Comparison of ENCODE assay signal across 16 mouse cellular contexts in the genomic region with DNA sequence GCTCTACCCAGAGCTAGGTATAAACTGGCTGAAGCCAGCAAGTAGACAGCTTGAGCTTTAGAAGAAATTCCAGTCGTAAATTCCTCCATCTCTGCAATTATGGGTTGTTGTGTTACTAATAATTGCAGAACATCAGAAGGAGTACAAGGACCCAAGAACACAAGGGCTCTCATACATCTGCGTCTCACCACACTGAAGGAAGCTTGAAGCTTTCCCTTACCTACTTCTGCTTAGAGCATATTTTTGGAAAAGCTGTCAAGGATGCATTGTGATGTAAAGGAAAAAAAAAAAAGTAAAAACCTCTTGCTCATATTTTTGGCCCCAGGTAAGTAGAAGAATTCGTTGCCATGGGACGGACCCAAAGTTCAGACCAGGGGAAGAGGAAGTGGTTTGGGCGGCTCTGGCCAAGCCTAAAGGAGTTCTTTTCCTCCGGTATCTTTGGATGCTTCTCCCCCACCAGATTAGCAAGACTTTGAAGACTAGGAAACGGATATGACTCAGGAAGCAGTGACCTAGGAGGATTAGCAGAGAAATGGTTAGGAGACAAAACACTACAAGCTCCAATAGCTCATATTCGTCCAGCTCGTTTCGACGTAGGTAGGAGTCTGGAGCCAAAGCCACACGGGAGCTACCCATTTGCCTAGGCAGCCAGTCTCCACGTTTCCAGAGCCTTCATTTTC.
A peak's percentile ranks its signal among the peaks of the same experiment; 100 is the strongest.
DNase-seq lines count a peak whose midpoint lies in the region; ATAC-seq and TF ChIP-seq lines count a peak whose summit lies in the region.
"Had no signal": no experiment of that assay in that cellular context is flagged by ENCODE, and none has a peak within 500 bp of the region (broad histone marks: within the 10 kb centered on the region; RNA-seq: fewer than 3 reads in every experiment).

No protein-coding gene starts in this region.

- H3K4me3 ChIP-seq in lung, embryonic 14.5 days (ENCODE audit: low read depth, low read length) = no peak overlapping the region
- no peak overlapping the region for H3K4me3 ChIP-seq in lung, adult 2 months (replicated peaks; ENCODE audit: extremely low read depth, low read depth, low read length)
- no peak overlapping the region for H3K4me3 ChIP-seq in kidney, postnatal 0 days (replicated peaks; ENCODE audit: low read depth, low read length)
- H3K4me3 ChIP-seq in hindbrain, embryonic 11.5 days (ENCODE audit: low read depth, low read length) = no peak overlapping the region
- H3K4me3 ChIP-seq: erythroblast, embryonic 14.5 days; limb, embryonic 15.5 days had no signal

- H3K36me3 ChIP-seq in lung, embryonic 14.5 days (ENCODE audit: insufficient read depth) = no peaks in the 10 kb centered on the region
- H3K36me3 ChIP-seq in kidney, postnatal 0 days (ENCODE audit: insufficient read depth, low read length) = no peaks in the 10 kb centered on the region
- H3K36me3 ChIP-seq in hindbrain, embryonic 11.5 days (ENCODE audit: control insufficient read depth, insufficient read depth, low read length) = no peaks in the 10 kb centered on the region
- H3K36me3 ChIP-seq: limb, embryonic 15.5 days had no signal

- no peaks in the 10 kb centered on the region for H3K9me3 ChIP-seq in lung, embryonic 14.5 days (ENCODE audit: low read depth, low read length)
- H3K9me3 ChIP-seq in kidney, postnatal 0 days (replicated peaks; ENCODE audit: low read length) = no peaks in the 10 kb centered on the region
- no peaks in the 10 kb centered on the region for H3K9me3 ChIP-seq in hindbrain, embryonic 11.5 days (ENCODE audit: control insufficient read depth, low read length)
- H3K9me3 ChIP-seq: limb, embryonic 15.5 days had no signal

- H3K4me2 ChIP-seq in lung, embryonic 14.5 days = no peak overlapping the region
- no peak overlapping the region for H3K4me2 ChIP-seq in kidney, postnatal 0 days (ENCODE audit: low read length)
- H3K4me2 ChIP-seq in hindbrain, embryonic 11.5 days (replicated peaks; ENCODE audit: low read depth, low read length) = no peak overlapping the region
- H3K4me2 ChIP-seq: limb, embryonic 15.5 days had no signal

- 79% methylated on average over 13 of the region's 13 CpGs for WGBS in lung, embryonic 14.5 days
- WGBS in lung, adult 2 months = 45% methylated on average over 13 of the region's 13 CpGs
- 66% methylated on average over 13 of the region's 13 CpGs for WGBS in kidney, postnatal 0 days
- WGBS in hindbrain, embryonic 11.5 days = 84% methylated on average over 13 of the region's 13 CpGs

- H3K9ac ChIP-seq in lung, embryonic 14.5 days = no peak overlapping the region
- H3K9ac ChIP-seq in kidney, postnatal 0 days (ENCODE audit: low read depth, low read length) = no peak overlapping the region
- H3K9ac ChIP-seq in hindbrain, embryonic 11.5 days (ENCODE audit: low read depth, low read length) = no peak overlapping the region
- H3K9ac ChIP-seq: limb, embryonic 15.5 days had no signal

- no peak overlapping the region for H3K27ac ChIP-seq in lung, embryonic 14.5 days (ENCODE audit: low read depth)
- H3K27ac ChIP-seq in kidney, postnatal 0 days = no peak overlapping the region
- H3K27ac ChIP-seq in hindbrain, embryonic 11.5 days (ENCODE audit: low read depth, low read length) = no peak overlapping the region
- H3K27ac ChIP-seq: limb, embryonic 15.5 days; macrophage had no signal

- H3K27me3 ChIP-seq in lung, embryonic 14.5 days (ENCODE audit: insufficient read depth, low read length) = no peaks in the 10 kb centered on the region
- no peaks in the 10 kb centered on the region for H3K27me3 ChIP-seq in kidney, postnatal 0 days (ENCODE audit: insufficient read depth, low read length)
- no peaks in the 10 kb centered on the region for H3K27me3 ChIP-seq in hindbrain, embryonic 11.5 days (ENCODE audit: control insufficient read depth, insufficient read depth, low read length)
- H3K27me3 ChIP-seq: limb, embryonic 15.5 days had no signal

- TF ChIP-seq POLR2A in lung, adult 2 months (IDR thresholded peaks at IDR 0.05; ENCODE audit: borderline replicate concordance, extremely low read depth, low read depth, low read length) = no peak

- no peak for ATAC-seq in lung, embryonic 14.5 days (ENCODE audit: insufficient read depth)
- ATAC-seq in kidney, postnatal 0 days (replicated peaks; ENCODE audit: low FRiP score, low read depth) = no peak
- ATAC-seq in megakaryocyte progenitor cell, adult 5-6 weeks (replicated peaks; ENCODE audit: poor library complexity) = peak; percentile 63
- no peak for ATAC-seq in hindbrain, embryonic 11.5 days (ENCODE audit: low FRiP score)
- ATAC-seq: activated CD4-positive, CD25-positive, alpha-beta regulatory T cell, adult 4 months; intestine, embryonic 16.5 days had no signal

- peak; percentile 31 for DNase-seq in adrenal gland, adult 2 months
- DNase-seq in adrenal gland, postnatal 4 days (ENCODE audit: low spot score in 2 of 2) = no peak
- peak; percentile 26 for DNase-seq in lung, embryonic 14.5 days
- DNase-seq in lung, adult 2 months = no peak
- DNase-seq in kidney, postnatal 0 days (ENCODE audit: low spot score) = peak; percentile 53
- DNase-seq in hindbrain, embryonic 11.5 days (ENCODE audit: low spot score) = no peak
- no peak for DNase-seq in frontal cortex, postnatal 10 days (ENCODE audit: low spot score in 2 of 2)
- DNase-seq: cerebellum, adult 11 months; embryo, embryonic 11 days; spleen, adult 18-20 months had no signal

- no peak for TF ChIP-seq CTCF in lung, embryonic 14.5 days (IDR thresholded peaks at IDR 0.05; ENCODE audit: low read depth)
- no peak for TF ChIP-seq CTCF in lung, adult 2 months (IDR thresholded peaks at IDR 0.05; ENCODE audit: insufficient read depth, low read length)
- TF ChIP-seq CTCF in kidney, postnatal 0 days (IDR thresholded peaks at IDR 0.05; ENCODE audit: low read depth) = no peak

- no peaks in the 10 kb centered on the region for H3K4me1 ChIP-seq in lung, embryonic 14.5 days (ENCODE audit: insufficient read depth)
- peaks cover 6% of the 10 kb centered on the region for H3K4me1 ChIP-seq in lung, adult 2 months (ENCODE audit: control insufficient read depth, insufficient read depth, low read length)
- H3K4me1 ChIP-seq in kidney, postnatal 0 days (replicated peaks; ENCODE audit: insufficient read depth, low read length) = no peaks in the 10 kb centered on the region
- no peaks in the 10 kb centered on the region for H3K4me1 ChIP-seq in hindbrain, embryonic 11.5 days (replicated peaks; ENCODE audit: control insufficient read depth, insufficient read depth, low read length)
- H3K4me1 ChIP-seq: limb, embryonic 15.5 days had no signal

Comparison
In these comparisons a context has a peak if more than half of its experiments do, and no peak if none do; other contexts are left out.
1. DNase-seq: peak in adrenal gland, adult 2 months (single experiment), lung, embryonic 14.5 days (single experiment) and kidney, postnatal 0 days (single experiment); none in adrenal gland, postnatal 4 days (0 of 2), lung, adult 2 months (single experiment), hindbrain, embryonic 11.5 days (single experiment) and frontal cortex, postnatal 10 days (0 of 2).